Mouse (Mus musculus): ENCODE data around the gene Vgll4. TPM values are rescaled to one million over a fixed set of nuclear protein-coding genes. Genes with fewer than 3 reads are reported as not detected.

Vgll4 gene
- polyA plus RNA-seq, 1 experiment from 2014 or later = 90.5 TPM

- DNase-seq (ENCODE audit: low spot score) = no peak
Observed at GRCm38 (mm10) chr6:114919670-114920313, 50.0 kb downstream of the Vgll4 start.

- DNase-seq (ENCODE audit: low spot score) = no peak
Observed at GRCm38 (mm10) chr6:114918994-114919393, 50.8 kb downstream of the Vgll4 start.

- no peak for DNase-seq (ENCODE audit: low spot score)
Observed at GRCm38 (mm10) chr6:114917770-114918635, 51.8 kb downstream of the Vgll4 start.

- DNase-seq (ENCODE audit: low spot score) = no peak
Observed at GRCm38 (mm10) chr6:114917129-114917528, 52.7 kb downstream of the Vgll4 start.

GRCm38 (mm10) chr6:114916715-114916992 is 53.1 kb downstream of the Vgll4 start:
- DNase-seq (ENCODE audit: low spot score) = no peak

- DNase-seq (ENCODE audit: low spot score) = no peak
Observed at GRCm38 (mm10) chr6:114915915-114916714, 53.7 kb downstream of the Vgll4 start.

- DNase-seq (ENCODE audit: low spot score) = no peak
Observed at GRCm38 (mm10) chr6:114914041-114914716, 55.6 kb downstream of the Vgll4 start.

- DNase-seq (ENCODE audit: low spot score) = no peak
Observed at GRCm38 (mm10) chr6:114913142-114913541, 56.7 kb downstream of the Vgll4 start.

GRCm38 (mm10) chr6:114911540-114911939 is 58.3 kb downstream of the Vgll4 start:
- no peak for DNase-seq (ENCODE audit: low spot score)

- DNase-seq (ENCODE audit: low spot score) = no peak
Observed at GRCm38 (mm10) chr6:114909801-114910200, 60.0 kb downstream of the Vgll4 start.

- DNase-seq (ENCODE audit: low spot score) = no peak
Observed at GRCm38 (mm10) chr6:114907459-114907858, 62.3 kb downstream of the Vgll4 start.

GRCm38 (mm10) chr6:114906209-114906608 is 63.6 kb downstream of the Vgll4 start:
- DNase-seq (ENCODE audit: low spot score) = no peak

- no peak for DNase-seq (ENCODE audit: low spot score)
Observed at GRCm38 (mm10) chr6:114905253-114906028, 64.4 kb downstream of the Vgll4 start.

GRCm38 (mm10) chr6:114904818-114905217 is 65.0 kb downstream of the Vgll4 start:
- DNase-seq (ENCODE audit: low spot score) = no peak

GRCm38 (mm10) chr6:114904233-114904632 is 65.6 kb downstream of the Vgll4 start:
- no peak for DNase-seq (ENCODE audit: low spot score)

- DNase-seq (ENCODE audit: low spot score) = no peak
Observed at GRCm38 (mm10) chr6:114901921-114902320, 67.9 kb downstream of the Vgll4 start.

- no peak for DNase-seq (ENCODE audit: low spot score)
Observed at GRCm38 (mm10) chr6:114901321-114901824, 68.4 kb downstream of the Vgll4 start.

- DNase-seq (ENCODE audit: low spot score) = no peak
Observed at GRCm38 (mm10) chr6:114900194-114900593, 69.6 kb downstream of the Vgll4 start.

- peak; percentile 58 for DNase-seq (ENCODE audit: low spot score)
Observed at GRCm38 (mm10) chr6:114899652-114900051, 70.1 kb downstream of the Vgll4 start.

GRCm38 (mm10) chr6:114898949-114899348 is 70.8 kb downstream of the Vgll4 start:
- peak; percentile 43 for DNase-seq (ENCODE audit: low spot score)
